ENCODE assay signal across 9 mouse cellular contexts in the genomic region with DNA sequence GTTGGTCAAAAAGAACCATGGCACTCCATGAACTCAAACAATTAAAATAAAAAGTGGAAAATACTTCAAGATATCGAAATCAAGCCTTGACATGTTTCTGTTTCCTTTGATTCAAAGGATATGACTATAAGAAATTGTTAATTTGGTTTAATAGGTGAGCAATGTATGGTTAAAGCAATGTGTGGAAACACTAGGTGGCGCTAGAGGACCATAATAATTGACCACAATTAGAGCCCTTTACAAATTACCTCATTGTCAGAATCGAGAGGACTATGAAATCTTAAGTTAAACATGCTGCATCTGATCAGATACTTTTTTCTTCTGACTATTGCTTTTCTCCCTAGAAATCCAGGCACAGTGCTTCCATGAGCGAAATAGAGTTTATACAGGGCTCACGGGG. TPM values are rescaled to one million over a fixed set of nuclear protein-coding genes. Genes with fewer than 3 reads are reported as not detected.
A peak's percentile ranks its signal among the peaks of the same experiment; 100 is the strongest.
DNase-seq lines count a peak whose midpoint lies in the region; ATAC-seq and TF ChIP-seq lines count a peak whose summit lies in the region.
"Had no signal": no experiment of that assay in that cellular context is flagged by ENCODE, and none has a peak within 500 bp of the region (broad histone marks: within the 10 kb centered on the region; RNA-seq: fewer than 3 reads in every experiment).

No protein-coding gene starts in this region.

- no peak overlapping the region for H3K4me3 ChIP-seq in heart, postnatal 0 days (ENCODE audit: low read depth, low read length)
- H3K4me3 ChIP-seq in heart, embryonic 12.5 days = no peak overlapping the region
- H3K4me3 ChIP-seq in ES-Bruce4 (ENCODE audit: low read depth, low read length) = no peak overlapping the region
- peak overlapping the region; percentile 14; the same call in 1 of the 2 replicates for H3K4me3 ChIP-seq in midbrain, embryonic 16.5 days (ENCODE audit: low read depth, low read length)
- H3K4me3 ChIP-seq: lung, embryonic 15.5 days had no signal

- no peak for TF ChIP-seq EP300 in heart, postnatal 0 days (IDR thresholded peaks at IDR 0.05; ENCODE audit: low read depth)
- no peak for TF ChIP-seq EP300 in ES-Bruce4 (IDR thresholded peaks at IDR 0.05; ENCODE audit: insufficient read depth, low read depth, low read length)

- TF ChIP-seq CTCF in heart, postnatal 0 days (IDR thresholded peaks at IDR 0.05; ENCODE audit: low read depth) = peak; percentile 73
- TF ChIP-seq CTCF in ES-Bruce4 (IDR thresholded peaks at IDR 0.05; ENCODE audit: low read depth, low read length) = peak; percentile 20

- no peaks in the 10 kb centered on the region for H3K36me3 ChIP-seq in heart, postnatal 0 days (replicated peaks; ENCODE audit: control insufficient read depth, insufficient read depth, low read length)
- no peaks in the 10 kb centered on the region for H3K36me3 ChIP-seq in heart, embryonic 12.5 days
- H3K36me3 ChIP-seq in ES-Bruce4 (ENCODE audit: control insufficient read depth, insufficient read depth, low read length, poor library complexity, severe bottlenecking) = no peaks in the 10 kb centered on the region
- H3K36me3 ChIP-seq in midbrain, embryonic 16.5 days (ENCODE audit: control insufficient read depth, insufficient read depth, low read length) = no peaks in the 10 kb centered on the region
- H3K36me3 ChIP-seq: lung, embryonic 15.5 days had no signal

- WGBS in heart, postnatal 0 days = 17% methylated on average over 5 of the region's 5 CpGs
- 16% methylated on average over 5 of the region's 5 CpGs for WGBS in heart, embryonic 12.5 days
- WGBS in midbrain, embryonic 16.5 days = 11% methylated on average over 5 of the region's 5 CpGs

- no peaks in the 10 kb centered on the region for H3K4me1 ChIP-seq in heart, postnatal 0 days (ENCODE audit: control insufficient read depth, insufficient read depth)
- no peaks in the 10 kb centered on the region for H3K4me1 ChIP-seq in heart, embryonic 12.5 days (replicated peaks)
- no peaks in the 10 kb centered on the region for H3K4me1 ChIP-seq in ES-Bruce4 (ENCODE audit: control insufficient read depth, insufficient read depth, low read length)
- peaks cover 7% of the 10 kb centered on the region for H3K4me1 ChIP-seq in midbrain, embryonic 16.5 days (ENCODE audit: control insufficient read depth, insufficient read depth, low read length)
- H3K4me1 ChIP-seq: lung, embryonic 15.5 days had no signal

- no peak overlapping the region for H3K27ac ChIP-seq in heart, postnatal 0 days (ENCODE audit: low read depth)
- no peak overlapping the region for H3K27ac ChIP-seq in heart, embryonic 12.5 days (ENCODE audit: poor library complexity, severe bottlenecking)
- H3K27ac ChIP-seq in ES-Bruce4 (ENCODE audit: insufficient read depth, low read length) = no peak overlapping the region
- H3K27ac ChIP-seq in midbrain, embryonic 16.5 days (ENCODE audit: low read length) = 0 out of 2 replicates have a peak overlapping the region, but pooled peaks have one; percentile 50
- H3K27ac ChIP-seq: lung, embryonic 15.5 days had no signal

- no peak for TF ChIP-seq POLR2A in ES-Bruce4 (IDR thresholded peaks at IDR 0.05; ENCODE audit: insufficient read depth, low read length)

- H3K4me2 ChIP-seq in heart, postnatal 0 days (ENCODE audit: low read depth, low read length) = no peak overlapping the region
- H3K4me2 ChIP-seq in heart, embryonic 12.5 days = no peak overlapping the region
- H3K4me2 ChIP-seq in midbrain, embryonic 16.5 days (ENCODE audit: low read length) = peak overlapping the region; percentile 50
- H3K4me2 ChIP-seq: lung, embryonic 15.5 days had no signal

- intact Hi-C loops in heart, postnatal 14 days (cut with DNase I) = loop anchor here (10.0 kb wide), 1 partner anchor 299 kb away; no protein-coding TSS in a partner anchor
- intact Hi-C loops in left cerebral cortex, postnatal 10 days (cut with DNase I) = no loop called here

- peak; percentile 38 for DNase-seq in heart, postnatal 0 days (ENCODE audit: low spot score)
- peak; percentile 86 to 93 for DNase-seq in cerebellum, postnatal 10 days
- peak; percentile 29 to 66 for DNase-seq in heart, postnatal 14 days
- DNase-seq in left cerebral cortex, postnatal 10 days (ENCODE audit: extremely low spot score in 1 of 2, low spot score in 2 of 2) = peak; percentile 60 to 79
- no peak for DNase-seq in spleen, postnatal 4 days (ENCODE audit: low spot score in 2 of 2)

- no peak for ATAC-seq in heart, postnatal 0 days (ENCODE audit: insufficient read depth, low read depth)
- ATAC-seq in heart, embryonic 12.5 days (ENCODE audit: insufficient number of reproducible peaks, low FRiP score) = no peak
- ATAC-seq in midbrain, embryonic 16.5 days = peak; percentile 92

- no peaks in the 10 kb centered on the region for H3K27me3 ChIP-seq in heart, postnatal 0 days (ENCODE audit: control insufficient read depth, insufficient read depth, low read length)
- no peaks in the 10 kb centered on the region for H3K27me3 ChIP-seq in heart, embryonic 12.5 days (replicated peaks)
- no peaks in the 10 kb centered on the region for H3K27me3 ChIP-seq in ES-Bruce4 (ENCODE audit: control insufficient read depth, insufficient read depth, low read length, poor library complexity, severe bottlenecking)
- no peaks in the 10 kb centered on the region; the same call in 1 of the 2 replicates for H3K27me3 ChIP-seq in midbrain, embryonic 16.5 days (ENCODE audit: control insufficient read depth, insufficient read depth, low read depth, low read length)
- H3K27me3 ChIP-seq: lung, embryonic 15.5 days had no signal

- no peak overlapping the region for H3K9ac ChIP-seq in heart, postnatal 0 days (replicated peaks; ENCODE audit: low read depth, low read length)
- H3K9ac ChIP-seq in heart, embryonic 12.5 days = no peak overlapping the region
- no peak overlapping the region for H3K9ac ChIP-seq in ES-Bruce4 (ENCODE audit: low read depth, poor library complexity, severe bottlenecking)
- H3K9ac ChIP-seq in midbrain, embryonic 16.5 days (ENCODE audit: low read depth, low read length) = 0 out of 2 replicates have a peak overlapping the region, but pooled peaks have one; percentile 34
- H3K9ac ChIP-seq: lung, embryonic 15.5 days had no signal

- H3K9me3 ChIP-seq in heart, postnatal 0 days (replicated peaks; ENCODE audit: control insufficient read depth, low read length) = no peaks in the 10 kb centered on the region
- no peaks in the 10 kb centered on the region for H3K9me3 ChIP-seq in heart, embryonic 12.5 days (replicated peaks)
- H3K9me3 ChIP-seq in ES-Bruce4 (replicated peaks; ENCODE audit: control insufficient read depth, insufficient read depth, low read length, poor library complexity, severe bottlenecking) = no peaks in the 10 kb centered on the region
- H3K9me3 ChIP-seq in midbrain, embryonic 16.5 days (replicated peaks; ENCODE audit: control insufficient read depth, low read length, poor library complexity, severe bottlenecking) = no peaks in the 10 kb centered on the region
- H3K9me3 ChIP-seq: lung, embryonic 15.5 days had no signal

RNA-seq across cellular contexts. Expression of a gene that starts 12.5 kb away (rescaled TPM):
- not detected in 2 replicates for total RNA-seq in heart, postnatal 0 days (2014; rRNA removed; ENCODE audit: low replicate concordance)
- polyA plus RNA-seq in heart, postnatal 0 days (2015; fragmentation: Nextera tagmentation; extraction: Ambion mirVana) = 0.05 and 0.07 TPM in 2 replicates
- polyA plus RNA-seq in heart, embryonic 12.5 days (2016; fragmentation: Nextera tagmentation; extraction: Ambion mirVana) = 0.09 TPM in 1 of 2 replicates, not detected in the other
- not detected in 2 replicates for polyA plus RNA-seq in ES-Bruce4 (2011; ENCODE audit: insufficient read depth, insufficient read length, low read depth, missing spikeins)
- not detected for total RNA-seq in heart, postnatal 14 days (2021)
- 10 to 100 TPM; 64.4 to 66.1 TPM for total RNA-seq in left cerebral cortex, postnatal 10 days (2021)
- polyA plus RNA-seq in midbrain, embryonic 16.5 days (2015; fragmentation: Nextera tagmentation; extraction: Ambion mirVana) = 82.4 and 92.6 TPM in 2 replicates

Comparison
In these comparisons a context has a peak if more than half of its experiments do, and no peak if none do; other contexts are left out.
1. DNase-seq: peak in heart, postnatal 0 days (single experiment), cerebellum, postnatal 10 days (2 of 2), heart, postnatal 14 days (2 of 2) and left cerebral cortex, postnatal 10 days (2 of 2); none in spleen, postnatal 4 days (0 of 2).
2. RNA of a gene that starts 12.5 kb away (polyA plus RNA-seq): 82.4 to 92.6 TPM in midbrain, embryonic 16.5 days; 0.09 TPM in heart, embryonic 12.5 days, 0.05 to 0.07 TPM in heart, postnatal 0 days and not detected in ES-Bruce4; every median in the first group is over 10 times any median in the second.